Mouse (Mus musculus): ENCODE measurements around the gene Znrf1. TPM values are rescaled to one million over a fixed set of nuclear protein-coding genes. Genes with fewer than 3 reads are reported as not detected.

Gene Znrf1
- total and polyA plus RNA-seq, 3 experiments: 9.3 to 21.2 (median 9.5) TPM

DNA sequence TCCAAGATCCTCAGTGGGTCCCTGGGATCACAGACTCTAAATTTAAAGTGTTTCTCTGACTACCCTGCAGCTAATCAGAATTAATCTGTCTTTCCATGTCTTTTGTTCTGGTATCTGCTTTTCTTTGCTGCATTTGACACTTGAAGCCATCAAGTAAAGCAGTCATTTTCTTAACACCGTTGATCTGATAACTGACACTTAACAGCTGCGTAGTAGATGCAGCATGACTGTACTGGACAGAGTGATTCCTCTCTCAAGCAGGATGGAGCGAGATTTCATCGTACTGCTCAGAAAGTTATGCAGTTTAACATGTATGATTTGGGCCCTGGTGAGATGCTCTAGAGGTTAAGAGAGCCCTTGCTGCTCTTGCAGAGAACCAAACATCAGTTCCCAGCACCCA lies 39.6 kb downstream of the Znrf1 start:
- H3K4me1 ChIP-seq (ENCODE audit: control insufficient read depth in 1 of 2, insufficient read depth in 2 of 2): peaks cover 3 to 41% of the 10 kb centered on the region in 2 experiments; a peak in 3 of 4 replicates
- no peaks in the 10 kb centered on the region for H3K79me2 ChIP-seq (replicated peaks; ENCODE audit: control insufficient read depth, extremely low read depth, insufficient read depth, poor library complexity, severe bottlenecking)
- H3K9ac ChIP-seq (ENCODE audit: insufficient read depth, low read depth): no peak overlapping the region
- H3K27ac ChIP-seq (ENCODE audit: insufficient read depth, low read depth): no peak overlapping the region
- TF ChIP-seq NRF1 (IDR thresholded peaks at IDR 0.05; ENCODE audit: low read depth, low read length): no peak
- no peak for TF ChIP-seq USF1 (IDR thresholded peaks at IDR 0.05; ENCODE audit: low read depth, low read length)
- no peak for TF ChIP-seq KAT2A (IDR thresholded peaks at IDR 0.05; ENCODE audit: insufficient replicate concordance, low read length)
- no peak for TF ChIP-seq SIN3A (IDR thresholded peaks at IDR 0.05; ENCODE audit: low read length)
- TF ChIP-seq ZC3H11A (IDR thresholded peaks at IDR 0.05; ENCODE audit: low read depth, low read length): no peak
- no peak for TF ChIP-seq POLR2A (IDR thresholded peaks at IDR 0.05; ENCODE audit: low read depth, low read length)
- TF ChIP-seq TBP (conservative IDR thresholded peaks at IDR 0.05; ENCODE audit: low read depth, low read length): no peak
- no peak for TF ChIP-seq ELF1 (IDR thresholded peaks at IDR 0.05; ENCODE audit: low read depth, low read length)
- peaks cover 3% of the 10 kb centered on the region for H3K9me3 ChIP-seq (replicated peaks; ENCODE audit: low read length)
- no peak overlapping the region for H3K4me2 ChIP-seq (ENCODE audit: insufficient read depth, low read depth, poor library complexity, severe bottlenecking)
- H3K36me3 ChIP-seq (replicated peaks in 1 of 2; ENCODE audit: control insufficient read depth in 1 of 2, insufficient read depth in 1 of 2, low read length in 1 of 2): peaks cover 0 to 13% of the 10 kb centered on the region in 2 experiments
- H3K27me3 ChIP-seq (replicated peaks): no peaks in the 10 kb centered on the region
- H3K4me3 ChIP-seq (replicated peaks in 1 of 3; ENCODE audit: low read depth in 2 of 3, low read length in 2 of 3, poor library complexity in 1 of 3): no peak overlapping the region
- no peak for DNase-seq (ENCODE audit: extremely low read depth)
- in situ Hi-C loops (cut with MboI; ENCODE audit: low pct_ligation_motif_present, low pct_unique_long_range_greater_than_20kb, low sequenced_read_pairs) (no loop called here), dilution Hi-C loops (cut with MboI; ENCODE audit: extremely low pct_ligation_motif_present, extremely low pct_unique_long_range_greater_than_20kb, low sequenced_read_pairs) (no loop called here)

DNA sequence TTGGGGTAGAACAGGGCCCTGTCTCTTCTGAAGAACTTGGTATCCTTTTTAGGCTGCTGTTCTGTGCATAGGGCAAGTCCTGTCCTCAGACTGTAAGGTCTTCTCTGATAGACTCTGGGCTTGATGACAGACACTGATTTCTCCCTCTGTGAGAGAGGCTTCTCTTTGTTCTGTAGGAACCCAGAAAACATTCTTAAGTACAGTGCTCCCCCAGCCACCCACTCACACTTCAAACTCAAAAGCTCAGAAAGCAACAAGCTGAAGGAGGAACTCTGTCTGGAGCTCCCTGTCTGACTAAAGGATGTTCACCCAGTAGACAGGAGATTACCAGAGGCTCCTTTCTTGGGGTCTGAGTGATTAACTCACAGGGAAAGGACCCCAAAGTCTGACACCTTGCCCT lies 40.6 kb downstream of the Znrf1 start:
- H3K4me1 ChIP-seq (ENCODE audit: control insufficient read depth in 1 of 2, insufficient read depth in 2 of 2): peaks cover 3 to 33% of the 10 kb centered on the region in 2 experiments; a peak in 3 of 4 replicates
- TF ChIP-seq ETS1 (conservative IDR thresholded peaks at IDR 0.05; ENCODE audit: low read depth, low read length): no peak
- no peak for TF ChIP-seq MAZ (IDR thresholded peaks at IDR 0.05; ENCODE audit: low read depth, low read length)
- TF ChIP-seq IRF4 (IDR thresholded peaks at IDR 0.05; ENCODE audit: low read depth, low read length): no peak
- TF ChIP-seq ZC3H11A (IDR thresholded peaks at IDR 0.05; ENCODE audit: low read depth, low read length): no peak
- TF ChIP-seq MAX (IDR thresholded peaks at IDR 0.05; ENCODE audit: low read length): no peak
- TF ChIP-seq ELF1 (IDR thresholded peaks at IDR 0.05; ENCODE audit: low read depth, low read length): no peak
- no peak for TF ChIP-seq RCOR1 (conservative IDR thresholded peaks at IDR 0.05; ENCODE audit: low read depth, low read length)
- TF ChIP-seq EP300 (IDR thresholded peaks at IDR 0.05; ENCODE audit: low read length): no peak
- TF ChIP-seq USF2 (conservative IDR thresholded peaks at IDR 0.05; ENCODE audit: low read depth, low read length): no peak
- TF ChIP-seq POLR2AphosphoS2 (IDR thresholded peaks at IDR 0.05; ENCODE audit: low read depth, low read length): no peak
- TF ChIP-seq BHLHE40 (IDR thresholded peaks at IDR 0.05; ENCODE audit: low read depth, low read length): no peak
- no peak for TF ChIP-seq E2F4 (IDR thresholded peaks at IDR 0.05; ENCODE audit: insufficient replicate concordance, low read depth, low read length)
- TF ChIP-seq SIN3A (IDR thresholded peaks at IDR 0.05; ENCODE audit: low read length): no peak
- TF ChIP-seq SMC3 (IDR thresholded peaks at IDR 0.05; ENCODE audit: low read depth, low read length): no peak
- no peak for TF ChIP-seq ZMIZ1 (IDR thresholded peaks at IDR 0.05; ENCODE audit: low read depth, low read length)
- no peak for TF ChIP-seq PAX5 (IDR thresholded peaks at IDR 0.05; ENCODE audit: low read length)
- TF ChIP-seq JUN (IDR thresholded peaks at IDR 0.05; ENCODE audit: insufficient read depth, low read depth, low read length): no peak
- TF ChIP-seq UBTF (IDR thresholded peaks at IDR 0.05; ENCODE audit: low read depth, low read length): no peak
- TF ChIP-seq MXI1 (IDR thresholded peaks at IDR 0.05; ENCODE audit: low read depth, low read length): no peak

More for the DNA sequence above, 40.6 kb downstream of the Znrf1 start:
- Histone ChIP-seq H3K27me3 (replicated peaks) (no peaks in the 10 kb centered on the region), H3K4me3 (replicated peaks in 1 of 3; ENCODE audit: low read depth in 2 of 3, low read length in 2 of 3, poor library complexity in 1 of 3) (no peak overlapping the region), H3K79me2 (replicated peaks; ENCODE audit: control insufficient read depth, extremely low read depth, insufficient read depth, poor library complexity, severe bottlenecking) (no peaks in the 10 kb centered on the region), H3K27ac (ENCODE audit: insufficient read depth, low read depth) (no peak overlapping the region), H3K36me3 (replicated peaks in 1 of 2; ENCODE audit: control insufficient read depth in 1 of 2, insufficient read depth in 1 of 2, low read length in 1 of 2) (peaks cover 0 to 13% of the 10 kb centered on the region in 2 experiments), H3K9ac (ENCODE audit: insufficient read depth, low read depth) (no peak overlapping the region), H3K4me2 (ENCODE audit: insufficient read depth, low read depth, poor library complexity, severe bottlenecking) (no peak overlapping the region), H3K9me3 (replicated peaks; ENCODE audit: low read length) (peaks cover 3% of the 10 kb centered on the region)
- dilution Hi-C loops (cut with MboI; ENCODE audit: extremely low pct_ligation_motif_present, extremely low pct_unique_long_range_greater_than_20kb, low sequenced_read_pairs) (no loop called here), in situ Hi-C loops (cut with MboI; ENCODE audit: low pct_ligation_motif_present, low pct_unique_long_range_greater_than_20kb, low sequenced_read_pairs) (no loop called here)
- DNase-seq (ENCODE audit: extremely low read depth): no peak
